7 mouse cellular contexts compared by ENCODE assay signal in the genomic region with DNA sequence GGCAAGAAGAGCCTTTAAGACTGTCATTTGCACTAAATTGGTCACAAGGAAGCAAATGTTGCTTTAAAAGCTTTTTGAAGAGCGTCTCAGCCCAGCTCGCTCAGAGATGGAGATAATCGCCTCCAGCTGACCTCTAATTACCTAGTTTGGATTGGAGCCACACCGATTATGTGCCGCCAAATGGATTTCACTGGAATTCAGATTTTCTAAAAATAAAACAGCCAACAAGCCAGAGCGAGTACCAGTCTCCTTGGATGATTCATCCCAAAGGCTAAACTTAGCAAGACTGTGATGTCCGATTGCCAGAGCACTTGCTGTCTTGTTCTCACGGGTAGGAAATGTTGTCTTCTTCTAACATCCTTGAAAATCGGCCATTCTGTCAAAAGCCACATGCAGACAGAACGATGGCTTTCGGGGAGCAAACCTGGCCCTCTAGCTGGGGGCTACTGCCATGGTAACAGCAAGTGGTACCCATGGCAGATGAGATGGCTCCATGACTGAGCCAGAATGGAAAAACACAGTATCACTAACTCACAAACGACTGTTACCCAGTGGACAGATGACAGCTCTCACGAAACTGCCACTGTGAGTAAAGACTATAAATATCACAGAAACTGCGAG.
DNase-seq lines count a peak whose midpoint lies in the region; ATAC-seq lines count a peak whose summit lies in the region.

No protein-coding gene starts in this region.

- peak; percentile 7 for DNase-seq in adipocyte (ENCODE audit: low spot score)
- peak; percentile 72 for DNase-seq in cerebellum, adult 11-12 months
- DNase-seq in gastrocnemius, postnatal 10 days, result peak; percentile 6
- peak; percentile 21 for DNase-seq in layer of hippocampus, adult 9-10 months (ENCODE audit: low spot score)
- no peak for DNase-seq in urinary bladder, postnatal 4 days (ENCODE audit: low spot score in 2 of 2)
- no peak for DNase-seq in urinary bladder, adult 2 months (ENCODE audit: low spot score)

- ATAC-seq in CD4-positive, CD25-positive, alpha-beta regulatory T cell, adult 4 months, result no peak

Comparison
In these comparisons a context has a peak if more than half of its experiments do, and no peak if none do; other contexts are left out.
1. DNase-seq: peak in adipocyte (single experiment), cerebellum, adult 11-12 months (single experiment), gastrocnemius, postnatal 10 days (single experiment) and layer of hippocampus, adult 9-10 months (single experiment); none in urinary bladder, postnatal 4 days (0 of 2) and urinary bladder, adult 2 months (single experiment).